Mouse (Mus musculus) limb, embryonic 11.5 days (tissue): ENCODE data around the gene Pnpla2. TPM values are rescaled to one million over a fixed set of nuclear protein-coding genes. Genes with fewer than 3 reads are reported as not detected.
"Not testable (repeated sequence)": the region's sequence is repeated elsewhere in the genome, so short reads cannot be mapped to it uniquely, and the experiment has no call there.

Experiments used
- ATAC-seq: fragments of 200-750 bp; cut with Nextera tagmentation; 2 replicates; pipeline ENCODE4 v1.8.0; 2017; ENCODE audit warnings: low read depth; ENCODE audit not compliant: insufficient number of reproducible peaks, low FRiP score, low TSS enrichment
- DNase-seq: peaks from one replicate; pipeline ENCODE4 v3.0.0-alpha.2; 2015; ENCODE audit warnings: low spot score
- H3K27ac ChIP-seq: fragments of 300-500 bp; sonication (generic); replicated peaks from 2 replicates; pipeline ENCODE4 v1.5.1; 2014; ENCODE audit warnings: low read depth, mild to moderate bottlenecking, low read length
- H3K27me3 ChIP-seq: fragments of 300-500 bp; sonication (generic); 2 replicates; pipeline ENCODE4 v1.6.1; 2014; ENCODE audit warnings: mild to moderate bottlenecking, low read length, mixed read lengths; ENCODE audit not compliant: control insufficient read depth, insufficient read depth
- H3K36me3 ChIP-seq: fragments of 300-500 bp; sonication (generic); 2 replicates; pipeline ENCODE4 v1.6.1; 2014; ENCODE audit warnings: mild to moderate bottlenecking, low read length, moderate library complexity, mixed read lengths; ENCODE audit not compliant: control insufficient read depth, insufficient read depth
- H3K4me1 ChIP-seq: fragments of 300-500 bp; sonication (generic); 2 replicates; pipeline ENCODE4 v1.6.1; 2014; ENCODE audit warnings: low read length, mixed read lengths; ENCODE audit not compliant: control insufficient read depth, insufficient read depth
- H3K4me2 ChIP-seq: fragments of 300-500 bp; sonication (generic); 2 replicates; pipeline ENCODE4 v1.6.1; 2014; ENCODE audit warnings: low read depth, mild to moderate bottlenecking, moderate library complexity; ENCODE audit not compliant: severe bottlenecking
- H3K4me3 ChIP-seq: fragments of 300-500 bp; sonication (generic); 2 replicates; pipeline ENCODE4 v1.5.1; 2014; ENCODE audit warnings: low read depth, low read length
- H3K9ac ChIP-seq: fragments of 300-500 bp; sonication (generic); 2 replicates; pipeline ENCODE4 v1.6.1; 2014; ENCODE audit warnings: mild to moderate bottlenecking, low read length
- H3K9me3 ChIP-seq: fragments of 300-500 bp; sonication (generic); 2 replicates; pipeline ENCODE4 v1.6.1; 2016; ENCODE audit warnings: low read length; ENCODE audit not compliant: control insufficient read depth
- whole genome bisulfite sequencing: fragments of 180-500 bp; shearing (Covaris S2); extraction: QIAGEN DNeasy Blood & Tissue Kit; methylation state at CpG from one replicate; pipeline ENCODE4 v1.1.7; 2014; 5-methylcytosine and 5-hydroxymethylcytosine counted together
- polyA plus RNA-seq: library from polyadenylated mRNA; unstranded; fragments of >200 nt; fragmentation: Nextera tagmentation; extraction: Ambion mirVana; gene quantifications from 2 replicates; pipeline ENCODE4 v1.2.1, GENCODE M21; 2014

The Pnpla2 gene
- polyA plus RNA-seq, 1 experiment from 2014 or later = 12.5 TPM

GRCm38 (mm10) chr7:141439811-141440210 is 15.2 kb upstream of the Pnpla2 start:
- H3K9ac ChIP-seq = no peak overlapping the region
- no peak for ATAC-seq
- H3K27ac ChIP-seq = no peak overlapping the region
- no peaks in the 10 kb centered on the region for H3K27me3 ChIP-seq
- no peaks in the 10 kb centered on the region for H3K9me3 ChIP-seq
- peaks cover 23% of the 10 kb centered on the region for H3K4me1 ChIP-seq
- DNase-seq = no peak
- 95% methylated on average over 11 of the region's 11 CpGs for WGBS
- peaks cover 20% of the 10 kb centered on the region for H3K36me3 ChIP-seq
- H3K4me2 ChIP-seq = no peak overlapping the region
- H3K4me3 ChIP-seq = no peak overlapping the region

DNA sequence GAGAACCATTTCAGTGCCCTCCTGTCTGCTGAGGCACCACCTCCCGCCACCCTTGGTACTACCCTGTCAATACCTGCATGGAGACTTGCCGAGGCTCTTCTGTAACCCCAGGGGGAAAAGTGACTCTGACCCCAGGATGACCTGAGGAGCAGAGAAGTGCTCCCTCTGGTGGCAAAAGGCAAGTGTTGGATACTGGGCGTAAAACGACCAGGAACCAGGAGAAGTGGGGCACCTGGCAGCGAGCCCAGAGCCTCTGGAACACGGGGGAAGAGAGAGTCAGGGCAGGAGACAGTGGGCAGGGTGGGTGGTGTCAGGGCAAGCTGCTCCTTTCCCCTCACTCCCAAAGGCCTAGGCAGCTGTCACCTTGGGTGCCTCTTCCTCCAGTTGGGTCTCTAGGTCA is 14.4 kb upstream of the Pnpla2 start:
- no peak overlapping the region for H3K4me2 ChIP-seq
- peak; percentile 51 for DNase-seq
- H3K27ac ChIP-seq = no peak overlapping the region
- no peak for ATAC-seq
- H3K9me3 ChIP-seq = no peaks in the 10 kb centered on the region
- WGBS = 36% methylated on average over 6 of the region's 6 CpGs
- no peak overlapping the region for H3K4me3 ChIP-seq
- no peak overlapping the region for H3K9ac ChIP-seq
- peaks cover 20% of the 10 kb centered on the region for H3K36me3 ChIP-seq
- H3K4me1 ChIP-seq = peaks cover 21% of the 10 kb centered on the region
- H3K27me3 ChIP-seq = no peaks in the 10 kb centered on the region

DNA sequence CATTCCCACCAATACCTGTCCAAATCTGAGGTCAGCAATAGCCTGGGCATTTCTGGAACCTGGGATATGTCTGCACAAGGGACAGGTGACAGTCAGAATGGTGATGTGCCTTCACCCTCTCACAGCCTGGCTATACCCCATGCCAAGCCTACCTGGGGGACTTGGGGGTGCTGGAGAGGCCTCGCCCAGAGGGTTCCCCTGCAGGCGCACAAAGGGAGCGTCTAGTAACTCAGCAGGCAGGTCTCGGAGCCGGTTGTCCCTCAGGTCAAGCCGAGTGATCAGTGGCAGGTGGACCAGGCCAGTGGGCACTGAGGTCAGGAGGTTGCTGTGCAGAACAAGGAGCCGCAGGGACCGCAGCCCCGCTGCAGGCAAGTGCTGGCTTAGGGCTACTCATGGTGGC is 13.5 kb upstream of the Pnpla2 start:
- Histone ChIP-seq H3K27ac (no peak overlapping the region), H3K9ac (no peak overlapping the region), H3K4me2 (no peak overlapping the region; the same call in 1 of the 2 replicates), H3K36me3 (peaks cover 20% of the 10 kb centered on the region), H3K4me3 (no peak overlapping the region), H3K9me3 (no peaks in the 10 kb centered on the region), H3K4me1 (peaks cover 21% of the 10 kb centered on the region), H3K27me3 (no peaks in the 10 kb centered on the region)
- DNase-seq = no peak
- ATAC-seq = no peak
- 94% methylated on average over 9 of the region's 9 CpGs for WGBS

GRCm38 (mm10) chr7:141442199-141442598 is 12.8 kb upstream of the Pnpla2 start:
- 87% methylated on average over 13 of the region's 13 CpGs for WGBS
- Histone ChIP-seq H3K9me3 (no peaks in the 10 kb centered on the region), H3K4me2 (peak overlapping the region; percentile 79), H3K4me1 (peaks cover 19% of the 10 kb centered on the region), H3K27ac (no peak overlapping the region), H3K27me3 (no peaks in the 10 kb centered on the region), H3K4me3 (no peak overlapping the region), H3K36me3 (peaks cover 20% of the 10 kb centered on the region), H3K9ac (0 out of 2 replicates have a peak overlapping the region, but pooled peaks have one; percentile 4)
- ATAC-seq = no peak
- no peak for DNase-seq

GRCm38 (mm10) chr7:141443081-141443821 is 11.7 kb upstream of the Pnpla2 start:
- H3K27me3 ChIP-seq = no peaks in the 10 kb centered on the region
- H3K27ac ChIP-seq = peak overlapping the region; percentile 39; the same call in 1 of the 2 replicates
- H3K9me3 ChIP-seq = no peaks in the 10 kb centered on the region
- peak overlapping the region; percentile 37 for H3K4me3 ChIP-seq
- H3K4me1 ChIP-seq = peaks cover 20% of the 10 kb centered on the region
- peaks cover 20% of the 10 kb centered on the region for H3K36me3 ChIP-seq
- peak overlapping the region; percentile 79 for H3K4me2 ChIP-seq
- peak; percentile 61 for DNase-seq
- WGBS = 22% methylated on average over 12 of the region's 12 CpGs
- no peak for ATAC-seq
- H3K9ac ChIP-seq = peak overlapping the region; percentile 75

GRCm38 (mm10) chr7:141443828-141444237 is 11.2 kb upstream of the Pnpla2 start, which contains the start of gene Pidd1:
Gene Pidd1, minus strand, starts transcription at chr7:141444025.
- Histone ChIP-seq H3K36me3 (peaks cover 16% of the 10 kb centered on the region), H3K27ac (peak within 1 kb of the TSS; percentile 39; the same call in 1 of the 2 replicates), H3K4me3 (peak within 1 kb of the TSS; percentile 37), H3K9ac (peak within 1 kb of the TSS; percentile 75), H3K4me1 (peaks cover 26% of the 10 kb centered on the region), H3K4me2 (peak within 1 kb of the TSS; percentile 79), H3K9me3 (no peaks in the 10 kb centered on the region), H3K27me3 (no peaks in the 10 kb centered on the region)
- WGBS = under 1% methylated on average over 25 of the region's 25 CpGs
- peak; percentile 49; the same call in 1 of the 2 replicates for ATAC-seq
- DNase-seq = peak; percentile 83

DNA sequence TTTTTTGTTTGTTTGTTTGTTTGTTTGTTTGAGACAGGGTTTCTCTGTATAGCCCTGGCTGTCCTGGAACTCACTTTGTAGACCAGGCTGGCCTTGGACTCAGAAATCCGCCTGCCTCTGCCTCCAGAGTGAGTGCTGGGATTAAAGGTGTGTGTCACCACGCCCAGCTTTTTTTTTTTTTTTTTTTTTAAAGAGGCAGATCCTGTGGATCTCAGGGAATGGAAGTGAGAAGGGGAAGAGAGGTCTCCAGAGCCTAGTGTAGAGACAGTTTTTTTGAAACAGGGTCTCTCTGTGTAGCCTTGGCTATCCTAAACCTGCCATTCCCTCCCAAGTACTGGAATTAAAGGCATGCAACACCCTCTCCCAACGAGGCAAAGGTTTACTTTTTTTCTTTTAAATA is 8.6 kb upstream of the Pnpla2 start:
- 82% methylated on average over 3 of the region's 3 CpGs for WGBS
- H3K4me3 ChIP-seq = peak overlapping the region; percentile 86; the same call in 1 of the 2 replicates
- not testable (repeated sequence) for DNase-seq, H3K27me3 ChIP-seq, H3K9me3 ChIP-seq, H3K27ac ChIP-seq, ATAC-seq, H3K9ac ChIP-seq
- peak overlapping the region; percentile 59; the same call in 1 of the 2 replicates for H3K4me2 ChIP-seq
- peaks cover 11% of the 10 kb centered on the region; the same call in 1 of the 2 replicates for H3K36me3 ChIP-seq
- H3K4me1 ChIP-seq = peaks cover 26% of the 10 kb centered on the region

DNA sequence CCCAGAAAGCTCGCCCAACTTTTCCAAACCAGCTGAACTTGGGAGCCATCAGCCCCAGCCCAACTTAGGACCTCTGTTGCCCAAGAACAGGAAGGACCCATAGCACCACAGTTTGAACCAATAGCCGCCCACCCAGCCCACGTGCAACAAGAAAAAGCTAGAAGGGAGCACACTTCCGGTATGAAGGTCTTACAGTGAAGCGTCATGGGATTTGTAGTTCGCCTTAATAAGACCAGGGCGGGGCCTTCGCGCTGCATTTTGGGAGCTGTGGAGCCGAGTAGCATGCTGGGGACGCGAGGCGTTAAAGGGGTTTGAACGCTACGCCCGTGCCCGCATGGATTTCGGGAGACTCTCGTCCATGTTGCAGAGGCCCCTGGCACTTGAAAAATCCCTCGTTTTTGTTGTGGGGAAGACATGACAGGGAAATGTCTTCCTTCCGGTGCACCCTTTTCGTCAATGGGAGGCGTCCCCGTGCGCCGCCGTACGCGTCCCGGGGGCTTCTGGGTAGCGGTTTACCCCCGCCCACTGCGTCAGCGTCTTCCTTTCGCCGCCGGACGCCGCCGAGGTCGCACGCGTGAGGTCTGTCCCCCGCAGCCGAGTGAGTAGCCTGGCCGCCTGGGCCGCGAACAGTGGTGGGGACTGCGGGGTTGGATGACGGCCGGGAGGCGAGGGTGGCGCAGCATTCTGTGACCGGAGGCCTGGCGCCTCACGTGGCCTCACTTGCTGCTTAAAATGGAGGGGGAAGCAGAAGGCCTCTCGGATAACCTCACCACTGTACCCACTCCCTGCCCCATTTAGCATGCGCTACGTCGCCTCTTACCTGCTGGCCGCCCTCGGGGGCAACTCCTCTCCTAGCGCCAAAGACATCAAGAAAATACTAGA is 7.6 kb upstream of the Pnpla2 start, which contains the start of gene Rplp2:
Rplp2 (plus strand) TSS at position 261 of the 882 bp plus-strand sequence.
- under 1% methylated on average over 63 of the region's 63 CpGs for WGBS

More for the DNA sequence above, 7.6 kb upstream of the Pnpla2 start, which contains the start of gene Rplp2:
- Histone ChIP-seq H3K4me3 (peak within 1 kb of the TSS; percentile 86), H3K27ac (no peak within 1 kb of the TSS), H3K4me2 (peak within 1 kb of the TSS; percentile 59), H3K4me1 (peaks cover 18% of the 10 kb centered on the region), H3K9me3 (no peaks in the 10 kb centered on the region), H3K27me3 (no peaks in the 10 kb centered on the region), H3K36me3 (peaks cover 11% of the 10 kb centered on the region; the same call in 1 of the 2 replicates), H3K9ac (peak within 1 kb of the TSS; percentile 90)
- ATAC-seq (peak; percentile 87), DNase-seq (peak; percentile 92)
